In genomic region chr6:99026635-99027541, GRCm38 (mm10) we compare ENCODE assay signal across 8 mouse cellular contexts.
A peak's percentile ranks its signal among the peaks of the same experiment; 100 is the strongest.
DNase-seq lines count a peak whose midpoint lies in the region; ATAC-seq and TF ChIP-seq lines count a peak whose summit lies in the region.

No protein-coding gene starts in this region.

- H3K27ac ChIP-seq in forebrain, embryonic 11.5 days (ENCODE audit: low read depth, low read length): peak overlapping the region; percentile 18
- H3K27ac ChIP-seq in intestine, postnatal 0 days (ENCODE audit: low read depth, low read length): peak overlapping the region; percentile 80
- peak overlapping the region; percentile 86 for H3K27ac ChIP-seq in midbrain, embryonic 15.5 days

- peak; percentile 9 for ATAC-seq in CD4-positive, CD25-positive, alpha-beta regulatory T cell, adult 4 months
- ATAC-seq in forebrain, embryonic 11.5 days (replicated peaks; ENCODE audit: low FRiP score): no peak
- no peak for ATAC-seq in intestine, postnatal 0 days
- ATAC-seq in midbrain, embryonic 15.5 days (replicated peaks): no peak

- peak overlapping the region; percentile 68 for H3K4me3 ChIP-seq in forebrain, embryonic 11.5 days (ENCODE audit: low read depth, low read length)
- peak overlapping the region; percentile 50 for H3K4me3 ChIP-seq in intestine, postnatal 0 days (ENCODE audit: low read depth, low read length)
- H3K4me3 ChIP-seq in midbrain, embryonic 15.5 days: peak overlapping the region; percentile 59

- H3K4me1 ChIP-seq in forebrain, embryonic 11.5 days (replicated peaks; ENCODE audit: control insufficient read depth, insufficient read depth, low read length): peaks cover 23% of the 10 kb centered on the region; the same call in 1 of the 2 replicates
- peaks cover 7% of the 10 kb centered on the region for H3K4me1 ChIP-seq in intestine, postnatal 0 days (replicated peaks; ENCODE audit: control insufficient read depth, insufficient read depth, low read length)
- H3K4me1 ChIP-seq in midbrain, embryonic 15.5 days: peaks cover 39% of the 10 kb centered on the region

- WGBS in forebrain, embryonic 11.5 days: 15% methylated on average over 19 of the region's 19 CpGs
- WGBS in intestine, postnatal 0 days: 10% methylated on average over 19 of the region's 19 CpGs
- WGBS in midbrain, embryonic 15.5 days: 16% methylated on average over 19 of the region's 19 CpGs

- no peaks in the 10 kb centered on the region for H3K27me3 ChIP-seq in forebrain, embryonic 11.5 days (ENCODE audit: control insufficient read depth, insufficient read depth, low read length)
- H3K27me3 ChIP-seq in intestine, postnatal 0 days (replicated peaks; ENCODE audit: control insufficient read depth, insufficient read depth, low read length): no peaks in the 10 kb centered on the region
- H3K27me3 ChIP-seq in midbrain, embryonic 15.5 days (replicated peaks): 0 out of 2 replicates have a peak, but pooled peaks cover 3% of the 10 kb centered on the region

- H3K9me3 ChIP-seq in forebrain, embryonic 11.5 days (ENCODE audit: control insufficient read depth, low read length): no peaks in the 10 kb centered on the region
- no peaks in the 10 kb centered on the region for H3K9me3 ChIP-seq in intestine, postnatal 0 days (ENCODE audit: control insufficient read depth)
- no peaks in the 10 kb centered on the region for H3K9me3 ChIP-seq in midbrain, embryonic 15.5 days

- H3K4me2 ChIP-seq in forebrain, embryonic 11.5 days (ENCODE audit: low read depth, low read length, severe bottlenecking): peak overlapping the region; percentile 67
- H3K4me2 ChIP-seq in intestine, postnatal 0 days (replicated peaks; ENCODE audit: low read depth): peak overlapping the region; percentile 87
- H3K4me2 ChIP-seq in midbrain, embryonic 15.5 days: peak overlapping the region; percentile 77

- DNase-seq in 416B (ENCODE audit: low read depth): peak; percentile 83
- peak; percentile 37 for DNase-seq in forebrain, embryonic 11.5 days (ENCODE audit: low spot score)
- DNase-seq in frontal cortex, postnatal 10 days (ENCODE audit: low spot score in 2 of 2): no peak
- DNase-seq in kidney, adult 18-20 months: no peak
- no peak for DNase-seq in cerebellum, postnatal 25 days

- TF ChIP-seq CTCF in intestine, postnatal 0 days (IDR thresholded peaks at IDR 0.05; ENCODE audit: low read depth): no peak

- no peaks in the 10 kb centered on the region for H3K36me3 ChIP-seq in forebrain, embryonic 11.5 days (ENCODE audit: control insufficient read depth, insufficient read depth, low read length)
- no peaks in the 10 kb centered on the region for H3K36me3 ChIP-seq in intestine, postnatal 0 days (ENCODE audit: control insufficient read depth, insufficient read depth)
- H3K36me3 ChIP-seq in midbrain, embryonic 15.5 days (replicated peaks): no peaks in the 10 kb centered on the region

- H3K9ac ChIP-seq in forebrain, embryonic 11.5 days (ENCODE audit: low read length): peak overlapping the region; percentile 87
- peak overlapping the region; percentile 70 for H3K9ac ChIP-seq in intestine, postnatal 0 days (ENCODE audit: low read depth, low read length)
- H3K9ac ChIP-seq in midbrain, embryonic 15.5 days: no peak overlapping the region; the same call in 1 of the 2 replicates

Comparison
In these comparisons a context has a peak if more than half of its experiments do, and no peak if none do; other contexts are left out.
1. DNase-seq: peak in 416B (single experiment) and forebrain, embryonic 11.5 days (single experiment); none in frontal cortex, postnatal 10 days (0 of 2), kidney, adult 18-20 months (single experiment) and cerebellum, postnatal 25 days (0 of 2).
2. H3K27ac ChIP-seq: peak in every context shown above with its lines; median percentile 86 in midbrain, embryonic 15.5 days; 80 in intestine, postnatal 0 days; 18 in forebrain, embryonic 11.5 days.
3. Peak in every context shown above with its lines, with median percentiles within 50 percentile points of each other: H3K4me2 ChIP-seq and H3K4me3 ChIP-seq.